10 mouse cellular contexts compared by ENCODE assay signal in genomic region chr9:48184319-48184718, GRCm38 (mm10). TPM values are rescaled to one million over a fixed set of nuclear protein-coding genes. Genes with fewer than 3 reads are reported as not detected.
DNase-seq lines count a peak whose midpoint lies in the region; ATAC-seq and TF ChIP-seq lines count a peak whose summit lies in the region.
"Had no signal": no experiment of that assay in that cellular context is flagged by ENCODE, and none has a peak within 500 bp of the region (broad histone marks: within the 10 kb centered on the region; RNA-seq: fewer than 3 reads in every experiment).

No protein-coding gene starts in this region.

- no peak for TF ChIP-seq EP300 in liver, postnatal 0 days (IDR thresholded peaks at IDR 0.05; ENCODE audit: low read depth)

- H3K4me1 ChIP-seq in heart, embryonic 12.5 days (replicated peaks): peaks cover 4% of the 10 kb centered on the region; the same call in 1 of the 2 replicates
- H3K4me1 ChIP-seq in hindbrain, postnatal 0 days (ENCODE audit: insufficient read depth, low read length): peaks cover 10% of the 10 kb centered on the region
- no peaks in the 10 kb centered on the region for H3K4me1 ChIP-seq in liver, postnatal 0 days (ENCODE audit: insufficient read depth)

- peaks cover 5% of the 10 kb centered on the region; the same call in 1 of the 2 replicates for H3K27me3 ChIP-seq in heart, embryonic 12.5 days (replicated peaks)
- H3K27me3 ChIP-seq in hindbrain, postnatal 0 days (ENCODE audit: insufficient read depth, low read length): no peaks in the 10 kb centered on the region
- no peaks in the 10 kb centered on the region for H3K27me3 ChIP-seq in liver, postnatal 0 days (ENCODE audit: insufficient read depth, low read length)
- H3K27me3 ChIP-seq: CH12.LX had no signal

- 74% methylated on average over 7 of the region's 7 CpGs for WGBS in heart, embryonic 12.5 days
- 38% methylated on average over 7 of the region's 7 CpGs for WGBS in hindbrain, postnatal 0 days
- 74% methylated on average over 7 of the region's 7 CpGs for WGBS in liver, postnatal 0 days (ENCODE audit: insufficient replicate concordance)

- H3K36me3 ChIP-seq in heart, embryonic 12.5 days: no peaks in the 10 kb centered on the region
- H3K36me3 ChIP-seq in hindbrain, postnatal 0 days (ENCODE audit: insufficient read depth, low read length): no peaks in the 10 kb centered on the region
- no peaks in the 10 kb centered on the region for H3K36me3 ChIP-seq in liver, postnatal 0 days (replicated peaks; ENCODE audit: insufficient read depth, low read length)

- TF ChIP-seq CTCF in hindbrain, postnatal 0 days (IDR thresholded peaks at IDR 0.05; ENCODE audit: low read depth): no peak
- no peak for TF ChIP-seq CTCF in liver, postnatal 0 days (IDR thresholded peaks at IDR 0.05; ENCODE audit: low read depth)

- no peak overlapping the region for H3K27ac ChIP-seq in heart, embryonic 12.5 days (ENCODE audit: poor library complexity, severe bottlenecking)
- peak overlapping the region; percentile 37; the same call in 1 of the 2 replicates for H3K27ac ChIP-seq in hindbrain, postnatal 0 days
- no peak overlapping the region for H3K27ac ChIP-seq in liver, postnatal 0 days (ENCODE audit: low read depth)

- no peak for ATAC-seq in heart, embryonic 12.5 days (ENCODE audit: insufficient number of reproducible peaks, low FRiP score)
- peak; percentile 41; the same call in 1 of the 2 replicates for ATAC-seq in hindbrain, postnatal 0 days
- ATAC-seq in liver, postnatal 0 days: no peak

- no peak overlapping the region for H3K9ac ChIP-seq in heart, embryonic 12.5 days
- H3K9ac ChIP-seq in hindbrain, postnatal 0 days (replicated peaks; ENCODE audit: low read length): no peak overlapping the region
- H3K9ac ChIP-seq in liver, postnatal 0 days (replicated peaks): no peak overlapping the region

- DNase-seq in heart, adult 18-20 months: peak; percentile 16 to 30
- peak; percentile 28 for DNase-seq in cerebellum, adult 9-11 months
- peak; percentile 66 for DNase-seq in hindbrain, postnatal 0 days (ENCODE audit: low spot score)
- peak; percentile 40 to 83 for DNase-seq in lung, postnatal 4 days
- DNase-seq in kidney, adult 9 months: no peak
- DNase-seq in liver, postnatal 0 days: no peak
- DNase-seq in adrenal gland, postnatal 4 days (ENCODE audit: low spot score in 2 of 2): no peak
- DNase-seq: adrenal gland, postnatal 10 days had no signal

- no peak overlapping the region for H3K4me3 ChIP-seq in heart, embryonic 12.5 days
- no peak overlapping the region for H3K4me3 ChIP-seq in hindbrain, postnatal 0 days (ENCODE audit: low read length)
- H3K4me3 ChIP-seq in liver, postnatal 0 days (ENCODE audit: low read depth, low read length): no peak overlapping the region

- no peak overlapping the region for H3K4me2 ChIP-seq in heart, embryonic 12.5 days
- H3K4me2 ChIP-seq in hindbrain, postnatal 0 days (ENCODE audit: low read depth, low read length): no peak overlapping the region
- no peak overlapping the region for H3K4me2 ChIP-seq in liver, postnatal 0 days (ENCODE audit: low read depth, low read length)

- no peaks in the 10 kb centered on the region for H3K9me3 ChIP-seq in heart, embryonic 12.5 days (replicated peaks)
- no peaks in the 10 kb centered on the region for H3K9me3 ChIP-seq in hindbrain, postnatal 0 days (ENCODE audit: low read length)
- H3K9me3 ChIP-seq in liver, postnatal 0 days (ENCODE audit: low read length): no peaks in the 10 kb centered on the region

RNA-seq across cellular contexts. Expression of gene Nxpe4, which starts 22.5 kb away (rescaled TPM):
- total RNA-seq in heart, adult 18-20 months (2021): 1 to 10 TPM; 4.8 to 5.3 TPM
- 2.4 and 2.8 TPM in 2 replicates for polyA plus RNA-seq in heart, embryonic 12.5 days (2016; fragmentation: Nextera tagmentation; extraction: Ambion mirVana)
- total RNA-seq in hindbrain, postnatal 0 days (2014; rRNA removed): 17.1 and 20.9 TPM in 2 replicates
- polyA plus RNA-seq in hindbrain, postnatal 0 days (2015; fragmentation: Nextera tagmentation; extraction: Ambion mirVana): 10.4 and 10.8 TPM in 2 replicates
- polyA plus RNA-seq in liver, postnatal 0 days (2015; fragmentation: Nextera tagmentation; extraction: Ambion mirVana): 2.7 and 3.3 TPM in 2 replicates
- 10 to 100 TPM; 10.8 to 11.1 TPM for total RNA-seq in adrenal gland, postnatal 4 days (2021)

Comparison
In these comparisons a context has a peak if more than half of its experiments do, and no peak if none do; other contexts are left out.
1. DNase-seq: peak in heart, adult 18-20 months (2 of 2), cerebellum, adult 9-11 months (single experiment), hindbrain, postnatal 0 days (single experiment) and lung, postnatal 4 days (2 of 2); none in kidney, adult 9 months (single experiment), liver, postnatal 0 days (single experiment) and adrenal gland, postnatal 4 days (0 of 2).